Mouse (Mus musculus): ENCODE results near the gene Zfp961. TPM values are rescaled to one million over a fixed set of nuclear protein-coding genes. Genes with fewer than 3 reads are reported as not detected.

Zfp961 gene
- polyA plus RNA-seq, 1 experiment from 2014 or later: 16.9 TPM

DNA sequence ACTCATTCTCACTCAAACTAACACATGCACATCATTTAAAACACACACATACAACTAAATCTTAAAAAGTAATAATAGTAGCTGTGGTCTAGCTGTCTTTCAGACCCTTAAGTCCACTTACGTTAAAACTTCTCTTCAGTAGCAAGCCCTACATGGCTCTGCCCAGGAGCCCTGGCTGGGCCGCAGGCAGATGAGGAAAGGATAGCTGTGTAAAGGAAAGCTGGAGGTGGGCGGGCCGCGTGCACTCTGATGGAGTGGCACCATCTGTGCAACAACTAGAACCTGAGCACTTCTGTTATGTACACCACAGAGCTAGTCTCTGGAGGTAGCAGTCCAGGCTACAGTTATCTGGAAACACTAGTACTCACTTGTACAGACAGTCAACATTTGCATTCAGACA is 16.4 kb downstream of the Zfp961 start:
- no peak overlapping the region for H3K4me2 ChIP-seq
- H3K27me3 ChIP-seq: no peaks in the 10 kb centered on the region
- no peak overlapping the region for H3K4me3 ChIP-seq
- WGBS: 98% methylated on average over 5 of the region's 5 CpGs
- no peak overlapping the region for H3K9ac ChIP-seq
- peaks cover 9% of the 10 kb centered on the region; the same call in 1 of the 2 replicates for H3K9me3 ChIP-seq
- no peak for ATAC-seq (ENCODE audit: low FRiP score)
- H3K4me1 ChIP-seq (replicated peaks): no peaks in the 10 kb centered on the region
- H3K27ac ChIP-seq: no peak overlapping the region
- peaks cover 58% of the 10 kb centered on the region for H3K36me3 ChIP-seq

GRCm38 (mm10) chr8:71968100-71968499 is 17.3 kb downstream of the Zfp961 start:
- no peaks in the 10 kb centered on the region for H3K4me1 ChIP-seq (replicated peaks)
- H3K4me3 ChIP-seq: no peak overlapping the region
- ATAC-seq (ENCODE audit: low FRiP score): no peak
- peaks cover 9% of the 10 kb centered on the region; the same call in 1 of the 2 replicates for H3K9me3 ChIP-seq
- H3K36me3 ChIP-seq: peaks cover 62% of the 10 kb centered on the region
- H3K27me3 ChIP-seq: no peaks in the 10 kb centered on the region
- H3K27ac ChIP-seq: no peak overlapping the region
- no peak overlapping the region for H3K4me2 ChIP-seq
- no peak overlapping the region for H3K9ac ChIP-seq
- WGBS: 85% methylated on average over 6 of the region's 6 CpGs

DNA sequence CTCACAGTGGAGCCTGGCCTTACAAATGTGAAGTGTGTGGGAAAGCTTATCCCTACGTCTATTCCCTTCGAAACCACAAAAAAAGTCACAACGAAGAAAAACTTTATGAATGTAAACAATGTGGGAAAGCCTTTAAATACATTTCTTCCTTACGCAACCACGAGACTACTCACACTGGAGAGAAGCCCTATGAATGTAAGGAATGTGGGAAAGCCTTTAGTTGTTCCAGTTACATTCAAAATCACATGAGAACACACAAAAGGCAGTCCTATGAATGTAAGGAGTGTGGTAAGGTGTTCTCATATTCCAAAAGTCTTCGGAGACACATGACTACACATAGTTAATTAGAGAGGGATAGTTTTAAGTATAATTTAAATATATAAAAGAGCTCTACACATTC is 17.8 kb downstream of the Zfp961 start:
- Histone ChIP-seq H3K4me3 (no peak overlapping the region), H3K36me3 (peaks cover 62% of the 10 kb centered on the region)

DNA sequence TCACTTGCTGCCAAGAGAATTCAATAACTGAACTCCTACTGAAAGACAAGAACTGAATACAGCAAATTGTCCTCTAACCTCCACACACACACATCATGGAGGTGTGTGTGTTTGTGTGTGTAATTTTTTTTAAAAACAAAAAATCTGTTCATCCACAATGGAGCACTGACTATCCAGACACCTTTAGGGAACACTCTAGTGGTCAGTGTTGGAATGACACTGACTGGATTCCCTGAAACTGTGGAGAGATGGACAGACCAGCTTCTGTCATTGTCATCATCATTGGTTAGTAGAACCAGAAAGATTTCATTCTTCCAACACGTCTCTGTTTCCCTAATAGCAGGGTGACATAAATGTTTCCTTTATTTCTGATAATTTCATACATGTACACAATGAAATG is 21.1 kb downstream of the Zfp961 start:
- Histone ChIP-seq H3K36me3 (peaks cover 34% of the 10 kb centered on the region), H3K4me1 (replicated peaks) (no peaks in the 10 kb centered on the region), H3K27ac (no peak overlapping the region), H3K4me3 (no peak overlapping the region), H3K4me2 (no peak overlapping the region), H3K9ac (no peak overlapping the region), H3K27me3 (no peaks in the 10 kb centered on the region), H3K9me3 (peaks cover 4% of the 10 kb centered on the region; the same call in 1 of the 2 replicates)
- ATAC-seq (ENCODE audit: low FRiP score): 0 out of 2 replicates have a peak, but pooled peaks have one; percentile 21
- 75% methylated on average over 1 of the region's 1 CpGs for WGBS

More for the DNA sequence above, 17.8 kb downstream of the Zfp961 start:
- peaks cover 9% of the 10 kb centered on the region; the same call in 1 of the 2 replicates for H3K9me3 ChIP-seq
- WGBS: 94% methylated on average over 6 of the region's 6 CpGs
- no peak overlapping the region for H3K27ac ChIP-seq
- H3K4me2 ChIP-seq: no peak overlapping the region
- H3K9ac ChIP-seq: no peak overlapping the region
- ATAC-seq (ENCODE audit: low FRiP score): no peak
- no peaks in the 10 kb centered on the region for H3K4me1 ChIP-seq (replicated peaks)
- H3K27me3 ChIP-seq: no peaks in the 10 kb centered on the region

DNA sequence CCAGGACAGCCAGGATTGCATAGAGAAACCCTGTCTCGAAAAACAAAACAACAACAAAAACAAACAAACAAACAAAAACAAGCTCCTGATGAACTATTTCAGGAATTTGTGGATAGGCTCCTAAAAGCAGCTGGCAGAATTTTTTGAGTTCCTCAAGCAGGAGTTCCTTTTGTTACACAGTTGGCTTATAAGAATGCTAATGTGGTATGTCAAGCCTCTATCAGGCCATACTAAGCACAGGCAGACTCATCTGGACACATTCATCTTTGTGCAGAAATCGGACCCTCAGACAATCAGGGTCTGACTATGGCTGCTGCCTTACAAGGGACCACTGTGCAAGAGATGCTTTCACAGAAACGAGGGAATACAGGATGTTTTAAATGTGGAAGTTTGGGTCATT is 23.4 kb downstream of the Zfp961 start:
- WGBS: 68% methylated on average over 3 of the region's 3 CpGs
- Histone ChIP-seq H3K36me3 (peaks cover 16% of the 10 kb centered on the region), H3K4me2 (no peak overlapping the region), H3K4me3 (no peak overlapping the region), H3K27me3 (no peaks in the 10 kb centered on the region), H3K9ac (no peak overlapping the region), H3K27ac (no peak overlapping the region), H3K9me3 (no peaks in the 10 kb centered on the region), H3K4me1 (replicated peaks) (no peaks in the 10 kb centered on the region)
- ATAC-seq (ENCODE audit: low FRiP score): no peak

DNA sequence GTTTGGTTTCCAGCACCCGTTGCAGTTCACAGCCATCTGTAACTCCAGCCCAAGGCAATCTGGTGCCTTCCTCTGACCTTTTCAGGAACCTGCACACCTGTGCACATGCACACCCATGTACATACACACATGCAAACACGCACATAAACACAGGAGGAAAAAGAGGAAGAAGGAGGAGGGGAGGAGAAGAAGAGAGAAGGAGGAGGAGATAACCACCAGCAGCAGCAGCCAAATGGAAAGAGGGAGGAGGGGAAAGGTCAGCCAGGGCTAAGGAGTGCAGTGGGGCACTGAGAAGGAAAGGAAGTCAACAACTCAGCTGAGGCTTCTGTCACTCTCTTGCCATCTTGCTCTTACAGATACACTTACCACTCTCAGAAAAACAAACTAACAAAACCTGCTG is 30.2 kb downstream of the Zfp961 start:
- Histone ChIP-seq H3K9me3 (no peaks in the 10 kb centered on the region), H3K4me2 (no peak overlapping the region), H3K4me3 (no peak overlapping the region), H3K4me1 (replicated peaks) (no peaks in the 10 kb centered on the region), H3K27me3 (no peaks in the 10 kb centered on the region), H3K36me3 (peaks cover 4% of the 10 kb centered on the region; the same call in 1 of the 2 replicates), H3K9ac (no peak overlapping the region), H3K27ac (no peak overlapping the region)
- no peak for ATAC-seq (ENCODE audit: low FRiP score)
- WGBS: 77% methylated on average over 2 of the region's 2 CpGs

- no peaks in the 10 kb centered on the region for H3K4me1 ChIP-seq (replicated peaks)
- H3K9me3 ChIP-seq: no peaks in the 10 kb centered on the region
- 84% methylated on average over 4 of the region's 4 CpGs for WGBS
- H3K4me2 ChIP-seq: no peak overlapping the region
- no peak overlapping the region for H3K27ac ChIP-seq
- peaks cover 4% of the 10 kb centered on the region; the same call in 1 of the 2 replicates for H3K36me3 ChIP-seq
- ATAC-seq (ENCODE audit: low FRiP score): no peak
- no peak overlapping the region for H3K9ac ChIP-seq
- no peaks in the 10 kb centered on the region for H3K27me3 ChIP-seq
- no peak overlapping the region for H3K4me3 ChIP-seq
Observed at GRCm38 (mm10) chr8:71981456-71981855, 30.6 kb downstream of the Zfp961 start.

DNA sequence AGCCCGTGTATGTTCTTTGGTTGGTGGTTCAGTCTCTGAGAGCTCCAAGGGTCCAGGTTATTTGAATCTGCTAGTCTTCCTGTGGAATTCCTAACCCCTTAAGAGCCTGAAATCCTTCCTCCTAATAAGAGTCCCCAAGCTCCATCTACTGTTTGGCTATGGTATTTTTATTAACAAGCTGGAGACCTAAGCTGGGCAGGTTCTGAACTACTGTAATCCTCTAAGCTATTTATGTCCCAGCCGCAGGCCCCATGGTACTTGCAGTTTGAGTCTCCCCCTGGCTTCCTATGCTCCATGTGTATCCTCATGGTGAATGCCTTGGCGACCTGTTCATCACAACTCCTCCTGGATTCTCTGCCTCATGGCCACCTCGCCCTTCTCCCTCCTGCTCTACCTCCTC is 33.8 kb downstream of the Zfp961 start:
- H3K9ac ChIP-seq: no peak overlapping the region
- 67% methylated on average over 4 of the region's 4 CpGs for WGBS
- H3K4me3 ChIP-seq: no peak overlapping the region
- peaks cover 7% of the 10 kb centered on the region for H3K4me1 ChIP-seq (replicated peaks)
- no peaks in the 10 kb centered on the region for H3K36me3 ChIP-seq
- no peaks in the 10 kb centered on the region for H3K9me3 ChIP-seq
- no peak overlapping the region for H3K27ac ChIP-seq
- ATAC-seq (ENCODE audit: low FRiP score): no peak
- no peak overlapping the region for H3K4me2 ChIP-seq
- H3K27me3 ChIP-seq: no peaks in the 10 kb centered on the region

GRCm38 (mm10) chr8:71988110-71988866 is 37.5 kb downstream of the Zfp961 start:
- H3K4me1 ChIP-seq (replicated peaks): peaks cover 7% of the 10 kb centered on the region
- H3K9ac ChIP-seq: peak overlapping the region; percentile 73
- no peaks in the 10 kb centered on the region for H3K9me3 ChIP-seq
- peak overlapping the region; percentile 65 for H3K4me2 ChIP-seq
- 18% methylated on average over 24 of the region's 24 CpGs for WGBS
- peak; percentile 92 for ATAC-seq (ENCODE audit: low FRiP score)
- H3K36me3 ChIP-seq: no peaks in the 10 kb centered on the region
- H3K27ac ChIP-seq: peak overlapping the region; percentile 66
- peak overlapping the region; percentile 46 for H3K4me3 ChIP-seq
- H3K27me3 ChIP-seq: no peaks in the 10 kb centered on the region

DNA sequence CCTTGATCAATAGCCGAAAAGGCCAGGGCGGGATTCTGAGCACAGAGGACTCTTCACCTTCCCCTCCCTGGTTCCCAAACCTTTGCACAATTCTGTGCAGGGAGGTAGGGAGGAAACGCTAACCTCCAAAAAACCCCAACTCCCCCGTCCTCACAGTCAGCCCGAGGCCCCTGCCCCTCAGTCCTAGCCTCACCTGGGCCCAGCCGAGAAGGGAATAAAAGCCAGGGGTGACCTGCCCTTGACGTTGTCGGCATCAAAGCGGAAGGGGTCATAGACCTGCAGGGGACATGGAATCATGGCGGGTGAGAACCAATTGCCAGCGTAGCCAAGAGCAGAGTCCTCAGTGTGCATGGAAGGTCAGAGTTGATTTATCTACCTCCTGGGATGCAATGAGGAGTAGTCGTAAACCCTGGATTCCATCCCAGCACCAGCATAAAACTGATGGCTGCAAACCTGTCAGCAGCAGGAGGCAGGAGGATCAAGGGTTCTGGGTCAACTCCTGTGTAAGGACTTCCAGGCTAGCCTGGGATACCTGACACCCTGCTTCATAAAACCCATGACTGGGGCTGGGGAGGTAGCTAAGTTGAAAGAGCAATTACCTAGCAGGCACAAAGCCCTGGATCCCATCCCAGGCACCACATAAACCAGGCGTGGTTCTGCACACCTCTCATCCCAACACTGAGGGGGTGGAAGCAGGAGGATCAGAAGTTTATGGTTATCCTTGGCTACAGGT is 38.2 kb downstream of the Zfp961 start:
- peak; percentile 2 for ATAC-seq (ENCODE audit: low FRiP score)
- peak overlapping the region; percentile 46 for H3K4me3 ChIP-seq
- WGBS: 54% methylated on average over 13 of the region's 13 CpGs
- H3K4me1 ChIP-seq (replicated peaks): peaks cover 7% of the 10 kb centered on the region
- no peaks in the 10 kb centered on the region for H3K9me3 ChIP-seq
- H3K36me3 ChIP-seq: no peaks in the 10 kb centered on the region
- H3K9ac ChIP-seq: peak overlapping the region; percentile 73
- peak overlapping the region; percentile 65 for H3K4me2 ChIP-seq
- peak overlapping the region; percentile 66 for H3K27ac ChIP-seq
- H3K27me3 ChIP-seq: no peaks in the 10 kb centered on the region

GRCm38 (mm10) chr8:71999434-71999833 is 48.6 kb downstream of the Zfp961 start:
- no peak overlapping the region for H3K4me3 ChIP-seq
- no peaks in the 10 kb centered on the region for H3K36me3 ChIP-seq
- no peak for ATAC-seq (ENCODE audit: low FRiP score)
- H3K4me2 ChIP-seq: no peak overlapping the region
- H3K9ac ChIP-seq: no peak overlapping the region
- H3K9me3 ChIP-seq: no peaks in the 10 kb centered on the region
- no peak overlapping the region for H3K27ac ChIP-seq
- 97% methylated on average over 1 of the region's 1 CpGs for WGBS
- H3K27me3 ChIP-seq: no peaks in the 10 kb centered on the region
- H3K4me1 ChIP-seq (replicated peaks): no peaks in the 10 kb centered on the region

- no peak for ATAC-seq (ENCODE audit: low FRiP score)
- no peak overlapping the region for H3K9ac ChIP-seq
- no peak overlapping the region for H3K4me3 ChIP-seq
- H3K4me1 ChIP-seq (replicated peaks): no peaks in the 10 kb centered on the region
- no peaks in the 10 kb centered on the region for H3K9me3 ChIP-seq
- no peak overlapping the region for H3K27ac ChIP-seq
- no peak overlapping the region for H3K4me2 ChIP-seq
- no peaks in the 10 kb centered on the region for H3K27me3 ChIP-seq
- H3K36me3 ChIP-seq: no peaks in the 10 kb centered on the region
- WGBS: 71% methylated on average over 3 of the region's 3 CpGs
Observed at GRCm38 (mm10) chr8:72000223-72000622, 49.4 kb downstream of the Zfp961 start.

All from hindbrain, embryonic 13.5 days (tissue).